Mouse (Mus musculus): Measurements from ENCODE around the gene Pcnp.
"Not testable (repeated sequence)": the region's sequence is repeated elsewhere in the genome, so short reads cannot be mapped to it uniquely, and the experiment has no call there.

The Pcnp gene

DNA sequence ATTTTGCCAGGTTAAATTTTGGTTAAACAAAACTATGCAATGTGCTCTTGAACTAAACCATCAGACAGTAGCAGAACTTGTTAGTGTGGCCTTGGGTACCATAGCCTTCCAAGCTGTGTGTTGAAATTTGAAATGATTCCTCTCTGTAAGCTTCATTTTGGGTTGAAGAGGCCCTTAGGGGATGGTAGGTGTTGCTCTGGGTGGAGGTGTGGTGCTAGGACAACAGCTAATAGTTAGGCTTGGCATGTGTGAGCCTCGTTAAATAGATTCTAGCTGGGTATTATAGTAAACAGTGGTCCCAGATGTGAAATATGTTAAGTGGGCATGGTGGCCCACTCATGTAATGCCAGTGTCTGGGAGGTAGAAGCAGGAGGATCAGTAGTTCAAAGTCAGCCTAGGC lies 62.3 kb downstream of the Pcnp start:
- no peak for DNase-seq (ENCODE audit: low spot score in 2 of 2)

DNA sequence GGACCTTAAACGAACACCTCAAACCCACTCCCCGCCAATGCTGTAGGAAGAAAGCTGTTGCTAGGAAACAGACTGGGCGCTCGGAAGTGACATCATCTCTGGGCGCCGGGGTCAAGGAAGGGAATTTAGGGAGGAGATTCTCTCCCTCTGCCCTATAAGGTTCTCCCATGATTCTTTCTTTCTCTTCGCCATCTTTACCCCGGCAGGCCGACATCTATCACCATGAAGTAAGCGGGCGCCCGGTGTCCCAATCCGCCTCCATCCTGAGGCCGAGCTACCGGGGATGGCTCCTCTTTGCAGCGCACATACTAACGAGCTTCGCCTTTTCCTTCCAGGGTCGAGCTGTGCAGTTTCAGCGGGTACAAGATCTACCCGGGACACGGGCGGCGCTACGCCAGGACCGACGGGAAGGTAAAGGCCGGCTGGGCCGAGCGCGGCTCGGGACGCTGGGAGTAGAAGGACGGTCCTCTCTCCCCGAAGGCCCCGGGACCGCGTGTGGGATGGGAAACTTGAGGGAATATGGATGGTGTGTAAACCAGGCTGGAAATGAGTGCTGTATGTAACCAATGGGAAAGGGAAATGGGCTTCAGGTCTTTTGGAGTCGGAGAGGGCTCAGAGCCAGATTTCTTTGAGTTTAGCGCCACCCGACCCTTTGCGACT lies 63.2 kb downstream of the Pcnp start, which contains the start of gene Rpl24:
Gene Rpl24, plus strand, starts transcription at position 64 of the 660 bp plus-strand sequence.
- peak; percentile 98 for DNase-seq (ENCODE audit: low spot score in 2 of 2)

DNA sequence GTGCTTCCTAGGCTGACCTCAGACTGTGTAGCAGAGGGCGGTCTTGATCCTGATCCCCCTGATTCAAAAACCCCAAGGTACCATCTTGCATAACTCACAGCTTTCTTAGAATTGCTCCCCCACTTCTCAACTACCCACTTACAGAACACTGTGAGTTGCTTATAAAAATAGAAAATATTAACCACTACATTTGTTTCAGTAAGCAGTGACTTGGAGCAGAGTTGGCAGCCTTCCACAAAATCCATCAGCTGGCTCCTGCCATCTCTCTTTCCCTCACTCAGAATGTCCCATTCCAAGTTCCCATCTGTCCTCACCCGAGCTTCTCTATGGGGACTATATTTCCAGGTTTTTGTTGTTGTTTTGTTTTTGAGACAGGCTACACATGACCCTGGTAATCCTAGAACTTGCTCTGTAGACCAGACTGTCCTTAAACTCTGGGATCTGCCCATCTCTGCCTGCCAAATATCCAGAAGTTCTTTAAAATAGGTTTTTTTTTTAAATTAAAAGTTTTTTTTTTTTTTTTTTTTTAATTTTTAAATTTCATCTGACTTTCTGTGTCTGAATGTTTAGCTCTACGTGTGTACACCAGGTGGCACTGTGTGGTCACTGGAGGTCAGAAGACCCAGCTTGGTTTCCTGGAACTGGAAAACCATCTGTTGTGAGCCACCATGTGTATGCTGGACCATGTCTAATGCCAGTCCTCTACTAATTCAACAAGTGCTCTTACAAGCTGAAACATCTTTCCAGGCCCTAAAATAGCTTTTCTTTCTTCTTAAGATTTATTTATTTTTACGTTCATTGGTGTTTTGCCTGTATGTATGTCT lies 65.2 kb downstream of the Pcnp start:
- peak; percentile 34 to 53 for DNase-seq (ENCODE audit: low spot score in 2 of 2)

DNA sequence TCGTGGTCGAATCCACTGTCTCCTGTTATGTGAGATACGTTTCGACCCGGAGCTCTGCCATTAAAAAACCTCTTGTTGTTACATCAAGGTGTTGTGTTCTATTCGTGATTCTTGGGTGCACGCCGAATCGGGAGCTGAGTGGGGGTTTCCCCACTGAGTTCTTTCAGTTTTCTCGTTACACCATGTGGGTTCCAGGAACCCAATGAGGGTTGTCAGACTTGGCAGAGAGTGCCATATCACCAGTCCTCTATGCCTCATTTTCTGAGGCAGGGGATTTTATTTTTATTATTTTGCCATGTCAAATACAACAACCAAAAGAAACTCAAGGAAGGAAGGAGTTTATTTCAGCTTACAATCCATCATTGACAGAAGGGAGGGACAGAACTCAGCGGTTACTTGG lies 66.5 kb downstream of the Pcnp start:
- DNase-seq (ENCODE audit: low spot score in 2 of 2): not testable (repeated sequence)
